Mouse (Mus musculus): ENCODE measurements around the gene Tfpi. TPM values are rescaled to one million over a fixed set of nuclear protein-coding genes. Genes with fewer than 3 reads are reported as not detected.
A peak's percentile ranks its signal among the peaks of the same experiment; 100 is the strongest.
"Not testable (repeated sequence)": the region's sequence is repeated elsewhere in the genome, so short reads cannot be mapped to it uniquely, and the experiment has no call there.

The Tfpi gene
- polyA plus RNA-seq, 1 experiment from 2014 or later: 78.8 TPM

- not testable (repeated sequence) for H3K9me3 ChIP-seq (replicated peaks); H3K36me3 ChIP-seq; H3K9ac ChIP-seq; H3K4me1 ChIP-seq (replicated peaks); H3K27me3 ChIP-seq (replicated peaks)
- peak overlapping the region; percentile 43; the same call in 1 of the 2 replicates for H3K4me2 ChIP-seq
- H3K27ac ChIP-seq (ENCODE audit: poor library complexity, severe bottlenecking): peak overlapping the region; percentile 77
- H3K4me3 ChIP-seq: 0 out of 2 replicates have a peak overlapping the region, but pooled peaks have one; percentile 15
- WGBS: 34% methylated on average over 7 of the region's 11 CpGs
- ATAC-seq (ENCODE audit: insufficient number of reproducible peaks, low FRiP score): peak; percentile 64; the same call in 1 of the 2 replicates
Measured at GRCm38 (mm10) chr2:84504954-84505394, 28.4 kb upstream of the Tfpi start.

GRCm38 (mm10) chr2:84504285-84504684 is 27.7 kb upstream of the Tfpi start:
- Histone ChIP-seq H3K27ac (ENCODE audit: poor library complexity, severe bottlenecking) (no peak overlapping the region), H3K4me1 (replicated peaks) (0 out of 2 replicates have a peak, but pooled peaks cover 2% of the 10 kb centered on the region), H3K36me3 (no peaks in the 10 kb centered on the region), H3K4me3 (no peak overlapping the region), H3K9ac (no peak overlapping the region), H3K27me3 (replicated peaks) (no peaks in the 10 kb centered on the region), H3K4me2 (no peak overlapping the region), H3K9me3 (replicated peaks) (no peaks in the 10 kb centered on the region)
- 57% methylated on average over 4 of the region's 4 CpGs for WGBS
- peak; percentile 48; the same call in 1 of the 2 replicates for ATAC-seq (ENCODE audit: insufficient number of reproducible peaks, low FRiP score)

- WGBS: 60% methylated on average over 3 of the region's 3 CpGs
- Histone ChIP-seq H3K9me3 (replicated peaks) (no peaks in the 10 kb centered on the region), H3K9ac (no peak overlapping the region), H3K36me3 (no peaks in the 10 kb centered on the region), H3K4me3 (no peak overlapping the region), H3K27me3 (replicated peaks) (no peaks in the 10 kb centered on the region), H3K27ac (ENCODE audit: poor library complexity, severe bottlenecking) (no peak overlapping the region), H3K4me1 (replicated peaks) (0 out of 2 replicates have a peak, but pooled peaks cover 2% of the 10 kb centered on the region), H3K4me2 (no peak overlapping the region)
- no peak for ATAC-seq (ENCODE audit: insufficient number of reproducible peaks, low FRiP score)
Measured at GRCm38 (mm10) chr2:84498921-84499320, 22.3 kb upstream of the Tfpi start.

- Histone ChIP-seq H3K27me3 (replicated peaks) (0 out of 2 replicates have a peak, but pooled peaks cover 4% of the 10 kb centered on the region), H3K4me3 (no peak overlapping the region), H3K4me1 (replicated peaks) (no peaks in the 10 kb centered on the region), H3K9ac (no peak overlapping the region), H3K9me3 (replicated peaks) (no peaks in the 10 kb centered on the region), H3K4me2 (no peak overlapping the region), H3K36me3 (no peaks in the 10 kb centered on the region), H3K27ac (ENCODE audit: poor library complexity, severe bottlenecking) (no peak overlapping the region)
- WGBS: 75% methylated on average over 3 of the region's 3 CpGs
- no peak for ATAC-seq (ENCODE audit: insufficient number of reproducible peaks, low FRiP score)
Measured at GRCm38 (mm10) chr2:84495108-84495507, 18.5 kb upstream of the Tfpi start.

- ATAC-seq (ENCODE audit: insufficient number of reproducible peaks, low FRiP score): no peak
- Histone ChIP-seq H3K36me3 (no peaks in the 10 kb centered on the region), H3K4me1 (replicated peaks) (no peaks in the 10 kb centered on the region), H3K4me2 (no peak overlapping the region), H3K27ac (ENCODE audit: poor library complexity, severe bottlenecking) (no peak overlapping the region), H3K27me3 (replicated peaks) (0 out of 2 replicates have a peak, but pooled peaks cover 4% of the 10 kb centered on the region), H3K9ac (no peak overlapping the region), H3K4me3 (no peak overlapping the region), H3K9me3 (replicated peaks) (0 out of 2 replicates have a peak, but pooled peaks cover 2% of the 10 kb centered on the region)
- 81% methylated on average over 2 of the region's 2 CpGs for WGBS
Measured at GRCm38 (mm10) chr2:84493626-84494025, 17.1 kb upstream of the Tfpi start.

GRCm38 (mm10) chr2:84491715-84492114 is 15.1 kb upstream of the Tfpi start:
- no peak for ATAC-seq (ENCODE audit: insufficient number of reproducible peaks, low FRiP score)
- H3K36me3 ChIP-seq: no peaks in the 10 kb centered on the region
- no peak overlapping the region for H3K4me3 ChIP-seq
- H3K27me3 ChIP-seq (replicated peaks): 0 out of 2 replicates have a peak, but pooled peaks cover 4% of the 10 kb centered on the region
- 74% methylated on average over 1 of the region's 1 CpGs for WGBS
- no peak overlapping the region for H3K27ac ChIP-seq (ENCODE audit: poor library complexity, severe bottlenecking)
- H3K4me2 ChIP-seq: no peak overlapping the region
- 0 out of 2 replicates have a peak, but pooled peaks cover 2% of the 10 kb centered on the region for H3K9me3 ChIP-seq (replicated peaks)
- no peak overlapping the region for H3K9ac ChIP-seq
- H3K4me1 ChIP-seq (replicated peaks): no peaks in the 10 kb centered on the region

- no peak overlapping the region for H3K27ac ChIP-seq (ENCODE audit: poor library complexity, severe bottlenecking)
- H3K27me3 ChIP-seq (replicated peaks): 0 out of 2 replicates have a peak, but pooled peaks cover 4% of the 10 kb centered on the region
- H3K4me2 ChIP-seq: no peak overlapping the region
- 0 out of 2 replicates have a peak, but pooled peaks cover 2% of the 10 kb centered on the region for H3K9me3 ChIP-seq (replicated peaks)
- H3K36me3 ChIP-seq: no peaks in the 10 kb centered on the region
- WGBS: 41% methylated on average over 9 of the region's 9 CpGs
- no peak overlapping the region for H3K9ac ChIP-seq
- no peaks in the 10 kb centered on the region for H3K4me1 ChIP-seq (replicated peaks)
- H3K4me3 ChIP-seq: no peak overlapping the region
- no peak for ATAC-seq (ENCODE audit: insufficient number of reproducible peaks, low FRiP score)
Measured at GRCm38 (mm10) chr2:84487705-84488291, 11.2 kb upstream of the Tfpi start.

GRCm38 (mm10) chr2:84481863-84482262 is 5.3 kb upstream of the Tfpi start:
- Histone ChIP-seq H3K36me3 (no peaks in the 10 kb centered on the region), H3K27ac (ENCODE audit: poor library complexity, severe bottlenecking) (no peak overlapping the region), H3K4me3 (no peak overlapping the region), H3K4me1 (replicated peaks) (peaks cover 8% of the 10 kb centered on the region), H3K9ac (no peak overlapping the region), H3K4me2 (peak overlapping the region; percentile 33), H3K9me3 (replicated peaks) (no peaks in the 10 kb centered on the region), H3K27me3 (replicated peaks) (no peaks in the 10 kb centered on the region)
- 38% methylated on average over 7 of the region's 7 CpGs for WGBS
- ATAC-seq (ENCODE audit: insufficient number of reproducible peaks, low FRiP score): no peak

- no peaks in the 10 kb centered on the region for H3K36me3 ChIP-seq
- H3K27me3 ChIP-seq (replicated peaks): no peaks in the 10 kb centered on the region
- no peak for ATAC-seq (ENCODE audit: insufficient number of reproducible peaks, low FRiP score)
- H3K9me3 ChIP-seq (replicated peaks): no peaks in the 10 kb centered on the region
- H3K4me2 ChIP-seq: peak overlapping the region; percentile 43
- no peak overlapping the region for H3K9ac ChIP-seq
- WGBS: 12% methylated on average over 3 of the region's 3 CpGs
- peaks cover 25% of the 10 kb centered on the region for H3K4me1 ChIP-seq (replicated peaks)
- no peak overlapping the region for H3K4me3 ChIP-seq
- H3K27ac ChIP-seq (ENCODE audit: poor library complexity, severe bottlenecking): no peak overlapping the region
Measured at GRCm38 (mm10) chr2:84479036-84479435, 2.5 kb upstream of the Tfpi start.

- no peak for ATAC-seq (ENCODE audit: insufficient number of reproducible peaks, low FRiP score)
- H3K27ac ChIP-seq (ENCODE audit: poor library complexity, severe bottlenecking): no peak overlapping the region
- H3K9me3 ChIP-seq (replicated peaks): no peaks in the 10 kb centered on the region
- WGBS: 93% methylated on average over 6 of the region's 6 CpGs
- peaks cover 35% of the 10 kb centered on the region for H3K4me1 ChIP-seq (replicated peaks)
- H3K4me2 ChIP-seq: no peak overlapping the region
- no peak overlapping the region for H3K9ac ChIP-seq
- no peaks in the 10 kb centered on the region for H3K27me3 ChIP-seq (replicated peaks)
- peaks cover 5% of the 10 kb centered on the region for H3K36me3 ChIP-seq
- no peak overlapping the region for H3K4me3 ChIP-seq
Measured at GRCm38 (mm10) chr2:84477759-84478158, 1.2 kb upstream of the Tfpi start.

- Histone ChIP-seq H3K4me3 (peak overlapping the region; percentile 50), H3K9me3 (replicated peaks) (no peaks in the 10 kb centered on the region), H3K27ac (ENCODE audit: poor library complexity, severe bottlenecking) (peak overlapping the region; percentile 98), H3K36me3 (peaks cover 17% of the 10 kb centered on the region), H3K9ac (peak overlapping the region; percentile 79), H3K27me3 (replicated peaks) (no peaks in the 10 kb centered on the region), H3K4me2 (peak overlapping the region; percentile 78), H3K4me1 (replicated peaks) (peaks cover 35% of the 10 kb centered on the region)
- ATAC-seq (ENCODE audit: insufficient number of reproducible peaks, low FRiP score): peak; percentile 30; the same call in 1 of the 2 replicates
- 12% methylated on average over 3 of the region's 3 CpGs for WGBS
Measured at GRCm38 (mm10) chr2:84476131-84476530, 444 bp downstream of the Tfpi start.

Measured in heart, embryonic 12.5 days (tissue).